Mouse (Mus musculus) bone marrow, adult 2 months (tissue): ENCODE data around the gene Fgfr2.

Experiments used
- CTCF ChIP-seq: fragments of 200-500 bp; IDR thresholded peaks from 2 replicates; pipeline ENCODE4 v1.5.1; 2011; ENCODE audit warnings: low read length, control low read depth; ENCODE audit not compliant: control insufficient read depth, insufficient read depth
- POLR2A ChIP-seq: fragments of 200-500 bp; IDR thresholded peaks from 2 replicates; pipeline ENCODE4 v1.6.1; 2011; ENCODE audit warnings: low read depth, mild to moderate bottlenecking, control low read depth, low read length, borderline replicate concordance; ENCODE audit not compliant: control insufficient read depth

GRCm38 (mm10) chr7:132316101-132317035 lies 806.8 kb downstream of the Fgfr2 start:
- TF ChIP-seq CTCF (peak; percentile 22; the same call in 1 of the 2 replicates), POLR2A (peak; percentile 51; the same call in 1 of the 2 replicates)
